Mouse (Mus musculus): ENCODE data around the gene Gm20388. TPM values are rescaled to one million over a fixed set of nuclear protein-coding genes. Genes with fewer than 3 reads are reported as not detected.

Gm20388 gene
- total and polyA plus RNA-seq, 2 experiments from 2014 or later: 17.3 TPM; not detected in 1

GRCm38 (mm10) chr8:124371410-124372123 is 4460.9 kb downstream of the Gm20388 start:
- Histone ChIP-seq H3K4me1 (ENCODE audit: control insufficient read depth, insufficient read depth) (peaks cover 14% of the 10 kb centered on the region; the same call in 1 of the 2 replicates), H3K4me3 (ENCODE audit: low read depth, low read length) (no peak overlapping the region), H3K4me2 (ENCODE audit: low read depth, low read length) (no peak overlapping the region), H3K27ac (ENCODE audit: low read depth) (no peak overlapping the region), H3K27me3 (ENCODE audit: control insufficient read depth, insufficient read depth, low read length) (no peaks in the 10 kb centered on the region), H3K9ac (replicated peaks; ENCODE audit: low read depth, low read length) (no peak overlapping the region), H3K9me3 (replicated peaks; ENCODE audit: control insufficient read depth, low read length) (no peaks in the 10 kb centered on the region), H3K36me3 (replicated peaks; ENCODE audit: control insufficient read depth, insufficient read depth, low read length) (no peaks in the 10 kb centered on the region)
- ATAC-seq (ENCODE audit: insufficient read depth, low read depth) (no peak), DNase-seq (ENCODE audit: low spot score) (no peak)
- WGBS: 82% methylated on average over 20 of the region's 23 CpGs
- TF ChIP-seq CTCF (IDR thresholded peaks at IDR 0.05; ENCODE audit: low read depth): no peak

- 81% methylated on average over 5 of the region's 5 CpGs for WGBS
- no peak for ATAC-seq (ENCODE audit: insufficient read depth, low read depth)
These were observed 4463.1 kb downstream of the Gm20388 start for GRCm38 (mm10) chr8:124373753-124374152.

GRCm38 (mm10) chr8:124375168-124375567 is 4464.5 kb downstream of the Gm20388 start:
- ATAC-seq (ENCODE audit: insufficient read depth, low read depth): peak; percentile 86
- DNase-seq (ENCODE audit: low spot score): peak; percentile 73
- Histone ChIP-seq H3K9me3 (replicated peaks; ENCODE audit: control insufficient read depth, low read length) (no peaks in the 10 kb centered on the region), H3K27me3 (ENCODE audit: control insufficient read depth, insufficient read depth, low read length) (no peaks in the 10 kb centered on the region), H3K9ac (replicated peaks; ENCODE audit: low read depth, low read length) (no peak overlapping the region), H3K4me2 (ENCODE audit: low read depth, low read length) (no peak overlapping the region), H3K36me3 (replicated peaks; ENCODE audit: control insufficient read depth, insufficient read depth, low read length) (no peaks in the 10 kb centered on the region), H3K27ac (ENCODE audit: low read depth) (peak overlapping the region; percentile 54), H3K4me3 (ENCODE audit: low read depth, low read length) (no peak overlapping the region), H3K4me1 (ENCODE audit: control insufficient read depth, insufficient read depth) (peaks cover 14% of the 10 kb centered on the region; the same call in 1 of the 2 replicates)
- whole genome bisulfite sequencing: 47% methylated on average over 6 of the region's 6 CpGs
- TF ChIP-seq EP300 (IDR thresholded peaks at IDR 0.05; ENCODE audit: low read depth) (no peak), CTCF (IDR thresholded peaks at IDR 0.05; ENCODE audit: low read depth) (no peak)

More at GRCm38 (mm10) chr8:124373753-124374152, 4463.1 kb downstream of the Gm20388 start:
- Histone ChIP-seq H3K9ac (replicated peaks; ENCODE audit: low read depth, low read length) (no peak overlapping the region), H3K9me3 (replicated peaks; ENCODE audit: control insufficient read depth, low read length) (no peaks in the 10 kb centered on the region), H3K27me3 (ENCODE audit: control insufficient read depth, insufficient read depth, low read length) (no peaks in the 10 kb centered on the region), H3K4me2 (ENCODE audit: low read depth, low read length) (no peak overlapping the region), H3K36me3 (replicated peaks; ENCODE audit: control insufficient read depth, insufficient read depth, low read length) (no peaks in the 10 kb centered on the region), H3K4me3 (ENCODE audit: low read depth, low read length) (no peak overlapping the region), H3K4me1 (ENCODE audit: control insufficient read depth, insufficient read depth) (peaks cover 14% of the 10 kb centered on the region; the same call in 1 of the 2 replicates), H3K27ac (ENCODE audit: low read depth) (no peak overlapping the region)
- no peak for TF ChIP-seq EP300 (IDR thresholded peaks at IDR 0.05; ENCODE audit: low read depth)
- TF ChIP-seq CTCF (IDR thresholded peaks at IDR 0.05; ENCODE audit: low read depth): no peak
- DNase-seq (ENCODE audit: low spot score): no peak

- H3K27ac ChIP-seq (ENCODE audit: low read depth): peak overlapping the region; percentile 54
These were observed 4465.1 kb downstream of the Gm20388 start for GRCm38 (mm10) chr8:124375727-124376126.

GRCm38 (mm10) chr8:124376406-124376805 is 4465.8 kb downstream of the Gm20388 start:
- H3K27ac ChIP-seq (ENCODE audit: low read depth): no peak overlapping the region
- WGBS: 95% methylated on average over 12 of the region's 12 CpGs
- H3K4me2 ChIP-seq (ENCODE audit: low read depth, low read length): no peak overlapping the region
- DNase-seq (ENCODE audit: low spot score) (no peak), ATAC-seq (ENCODE audit: insufficient read depth, low read depth) (no peak)
- TF ChIP-seq EP300 (IDR thresholded peaks at IDR 0.05; ENCODE audit: low read depth) (no peak), CTCF (IDR thresholded peaks at IDR 0.05; ENCODE audit: low read depth) (no peak)
- peaks cover 14% of the 10 kb centered on the region; the same call in 1 of the 2 replicates for H3K4me1 ChIP-seq (ENCODE audit: control insufficient read depth, insufficient read depth)
- no peak overlapping the region for H3K4me3 ChIP-seq (ENCODE audit: low read depth, low read length)
- no peaks in the 10 kb centered on the region for H3K36me3 ChIP-seq (replicated peaks; ENCODE audit: control insufficient read depth, insufficient read depth, low read length)
- no peaks in the 10 kb centered on the region for H3K9me3 ChIP-seq (replicated peaks; ENCODE audit: control insufficient read depth, low read length)
- H3K9ac ChIP-seq (replicated peaks; ENCODE audit: low read depth, low read length): no peak overlapping the region
- H3K27me3 ChIP-seq (ENCODE audit: control insufficient read depth, insufficient read depth, low read length): no peaks in the 10 kb centered on the region

More at GRCm38 (mm10) chr8:124375727-124376126, 4465.1 kb downstream of the Gm20388 start:
- ATAC-seq (ENCODE audit: insufficient read depth, low read depth): peak; percentile 54; the same call in 1 of the 2 replicates
- Histone ChIP-seq H3K4me3 (ENCODE audit: low read depth, low read length) (no peak overlapping the region), H3K36me3 (replicated peaks; ENCODE audit: control insufficient read depth, insufficient read depth, low read length) (no peaks in the 10 kb centered on the region), H3K4me1 (ENCODE audit: control insufficient read depth, insufficient read depth) (peaks cover 14% of the 10 kb centered on the region; the same call in 1 of the 2 replicates), H3K4me2 (ENCODE audit: low read depth, low read length) (no peak overlapping the region), H3K27me3 (ENCODE audit: control insufficient read depth, insufficient read depth, low read length) (no peaks in the 10 kb centered on the region), H3K9me3 (replicated peaks; ENCODE audit: control insufficient read depth, low read length) (no peaks in the 10 kb centered on the region), H3K9ac (replicated peaks; ENCODE audit: low read depth, low read length) (no peak overlapping the region)
- DNase-seq (ENCODE audit: low spot score): no peak
- 65% methylated on average over 9 of the region's 9 CpGs for WGBS
- TF ChIP-seq EP300 (IDR thresholded peaks at IDR 0.05; ENCODE audit: low read depth) (no peak), CTCF (IDR thresholded peaks at IDR 0.05; ENCODE audit: low read depth) (no peak)
